Mouse (Mus musculus) cerebellum, adult 9-11 months (tissue): ENCODE measurements around the gene Bgn.
A peak's percentile ranks its signal among the peaks of the same experiment; 100 is the strongest.

Source experiments
- DNase-seq: peaks from one replicate; pipeline ENCODE4 v3.0.0; 2022

The Bgn gene

GRCm38 (mm10) chrX:73483484-73483810 lies at the start of gene Bgn:
Bgn (plus strand) TSS chrX:73483602.
- no peak for DNase-seq

GRCm38 (mm10) chrX:73435252-73435651 lies 48.1 kb upstream of the Bgn start, which contains the start of gene Trex2:
Trex2 (minus strand) TSS chrX:73435344.
- DNase-seq, result no peak

- no peak for DNase-seq
Observed at GRCm38 (mm10) chrX:73441428-73441827, 42.0 kb upstream of the Bgn start.

- peak; percentile 50 for DNase-seq
Observed at GRCm38 (mm10) chrX:73451949-73452348, 31.5 kb upstream of the Bgn start.

GRCm38 (mm10) chrX:73458877-73459392 lies 24.5 kb upstream of the Bgn start, which contains the start of gene Haus7:
Haus7 (minus strand) TSS chrX:73459044.
- DNase-seq, result peak; percentile 96

- DNase-seq, result no peak
Observed at GRCm38 (mm10) chrX:73460792-73461191, 22.6 kb upstream of the Bgn start.

GRCm38 (mm10) chrX:73465483-73466186 lies 17.8 kb upstream of the Bgn start:
- DNase-seq, result no peak

GRCm38 (mm10) chrX:73467446-73468241 lies 15.8 kb upstream of the Bgn start:
- no peak for DNase-seq

GRCm38 (mm10) chrX:73468330-73468729 lies 15.1 kb upstream of the Bgn start:
- no peak for DNase-seq

- DNase-seq, result no peak
Observed at GRCm38 (mm10) chrX:73468752-73469151, 14.7 kb upstream of the Bgn start.

GRCm38 (mm10) chrX:73471764-73472163 lies 11.6 kb upstream of the Bgn start:
- DNase-seq, result no peak

GRCm38 (mm10) chrX:73474340-73475165 lies 8.8 kb upstream of the Bgn start:
- no peak for DNase-seq

- no peak for DNase-seq
Observed at GRCm38 (mm10) chrX:73475658-73476256, 7.6 kb upstream of the Bgn start.

GRCm38 (mm10) chrX:73476621-73477020 lies 6.8 kb upstream of the Bgn start:
- no peak for DNase-seq

GRCm38 (mm10) chrX:73477500-73477899 lies 5.9 kb upstream of the Bgn start:
- no peak for DNase-seq

- DNase-seq, result no peak
Observed at GRCm38 (mm10) chrX:73479656-73480055, 3.7 kb upstream of the Bgn start.

- DNase-seq, result no peak
Observed at GRCm38 (mm10) chrX:73480334-73480733, 3.1 kb upstream of the Bgn start.

- no peak for DNase-seq
Observed at GRCm38 (mm10) chrX:73482643-73483483, 539 bp upstream of the Bgn start.

- DNase-seq, result no peak
Observed at GRCm38 (mm10) chrX:73484076-73484475, 674 bp downstream of the Bgn start.

GRCm38 (mm10) chrX:73484870-73485269 lies 1.5 kb downstream of the Bgn start:
- no peak for DNase-seq

- DNase-seq, result no peak
Observed at GRCm38 (mm10) chrX:73486920-73487319, 3.5 kb downstream of the Bgn start.

GRCm38 (mm10) chrX:73490186-73490585 lies 6.8 kb downstream of the Bgn start:
- no peak for DNase-seq
